ENCODE assay signal across 21 mouse cellular contexts in genomic region chr1:40222680-40223079, GRCm38 (mm10). TPM values are rescaled to one million over a fixed set of nuclear protein-coding genes. Genes with fewer than 3 reads are reported as not detected.
DNase-seq lines count a peak whose midpoint lies in the region; ATAC-seq and TF ChIP-seq lines count a peak whose summit lies in the region.
"Had no signal": no experiment of that assay in that cellular context is flagged by ENCODE, and none has a peak within 500 bp of the region (broad histone marks: within the 10 kb centered on the region; RNA-seq: fewer than 3 reads in every experiment).

No protein-coding gene starts in this region.

- ATAC-seq in kidney, embryonic 14.5 days (ENCODE audit: low FRiP score, low TSS enrichment) = 0 out of 2 replicates have a peak, but pooled peaks have one; percentile 17
- 0 out of 2 replicates have a peak, but pooled peaks have one; percentile 10 for ATAC-seq in lung, postnatal 0 days
- no peak for ATAC-seq in heart, embryonic 16.5 days (replicated peaks; ENCODE audit: extremely low read depth, insufficient read depth, low FRiP score)
- ATAC-seq in intestine, embryonic 16.5 days = no peak
- ATAC-seq: forebrain, postnatal 0 days; inflammation-experienced regulatory T-cells, adult 6 months had no signal

- H3K9me3 ChIP-seq in kidney, embryonic 14.5 days (ENCODE audit: control insufficient read depth, low read length) = peaks cover 6% of the 10 kb centered on the region; the same call in 1 of the 2 replicates
- no peaks in the 10 kb centered on the region for H3K9me3 ChIP-seq in lung, postnatal 0 days (ENCODE audit: low read length)
- H3K9me3 ChIP-seq in heart, embryonic 16.5 days (replicated peaks; ENCODE audit: control insufficient read depth, low read length) = no peaks in the 10 kb centered on the region
- H3K9me3 ChIP-seq in intestine, embryonic 16.5 days (ENCODE audit: control insufficient read depth, low read length) = no peaks in the 10 kb centered on the region
- H3K9me3 ChIP-seq: embryonic facial prominence, embryonic 15.5 days; forebrain, embryonic 10.5 days; hindbrain, embryonic 13.5 days; limb, embryonic 13.5 days; liver, embryonic 15.5 days; stomach, embryonic 15.5 days had no signal

- no peaks in the 10 kb centered on the region for H3K27me3 ChIP-seq in kidney, embryonic 14.5 days (ENCODE audit: control insufficient read depth, insufficient read depth, low read length)
- no peaks in the 10 kb centered on the region for H3K27me3 ChIP-seq in lung, postnatal 0 days (replicated peaks; ENCODE audit: insufficient read depth, low read length)
- no peaks in the 10 kb centered on the region for H3K27me3 ChIP-seq in heart, embryonic 16.5 days (ENCODE audit: control insufficient read depth, insufficient read depth, low read length)
- no peaks in the 10 kb centered on the region for H3K27me3 ChIP-seq in intestine, embryonic 16.5 days (replicated peaks; ENCODE audit: control insufficient read depth, insufficient read depth, low read length)
- H3K27me3 ChIP-seq: embryonic facial prominence, embryonic 15.5 days; hindbrain, embryonic 13.5 days; limb, embryonic 13.5 days; liver, embryonic 15.5 days; stomach, embryonic 15.5 days had no signal

- no peak overlapping the region for H3K4me2 ChIP-seq in kidney, embryonic 14.5 days (replicated peaks; ENCODE audit: low read depth, low read length)
- no peak overlapping the region for H3K4me2 ChIP-seq in lung, postnatal 0 days (replicated peaks; ENCODE audit: low read depth, low read length)
- H3K4me2 ChIP-seq in heart, embryonic 16.5 days (ENCODE audit: low read depth, low read length) = peak overlapping the region; percentile 35
- H3K4me2 ChIP-seq in intestine, embryonic 16.5 days (ENCODE audit: low read depth, low read length) = no peak overlapping the region
- H3K4me2 ChIP-seq: embryonic facial prominence, embryonic 15.5 days; hindbrain, embryonic 13.5 days; limb, embryonic 13.5 days; liver, embryonic 15.5 days; stomach, embryonic 15.5 days had no signal

- peaks cover 11% of the 10 kb centered on the region for H3K4me1 ChIP-seq in kidney, embryonic 14.5 days (ENCODE audit: control insufficient read depth, insufficient read depth, low read length)
- H3K4me1 ChIP-seq in lung, postnatal 0 days (ENCODE audit: insufficient read depth, low read depth, low read length) = peaks cover 16% of the 10 kb centered on the region; the same call in 1 of the 2 replicates
- peaks cover 23% of the 10 kb centered on the region for H3K4me1 ChIP-seq in heart, embryonic 16.5 days (ENCODE audit: control insufficient read depth, insufficient read depth, low read length)
- H3K4me1 ChIP-seq in intestine, embryonic 16.5 days (ENCODE audit: control insufficient read depth, insufficient read depth, low read length) = peaks cover 5% of the 10 kb centered on the region; the same call in 1 of the 2 replicates
- H3K4me1 ChIP-seq: forebrain, embryonic 10.5 days; hindbrain, embryonic 13.5 days had no signal

- no peak for TF ChIP-seq EP300 in lung, postnatal 0 days (IDR thresholded peaks at IDR 0.05)

- H3K27ac ChIP-seq in kidney, embryonic 14.5 days (ENCODE audit: low read depth, low read length) = no peak overlapping the region
- H3K27ac ChIP-seq in lung, postnatal 0 days (ENCODE audit: low read length) = no peak overlapping the region
- peak overlapping the region; percentile 67 for H3K27ac ChIP-seq in heart, embryonic 16.5 days (ENCODE audit: low read length)
- no peak overlapping the region for H3K27ac ChIP-seq in intestine, embryonic 16.5 days (ENCODE audit: low read length)
- H3K27ac ChIP-seq: embryonic facial prominence, embryonic 15.5 days; forebrain, embryonic 10.5 days; hindbrain, embryonic 13.5 days; layer of hippocampus, adult 2 months; limb, embryonic 13.5 days; liver, embryonic 15.5 days; stomach, embryonic 15.5 days had no signal

- no peak overlapping the region for H3K9ac ChIP-seq in kidney, embryonic 14.5 days (ENCODE audit: low read depth, low read length)
- H3K9ac ChIP-seq in lung, postnatal 0 days (replicated peaks; ENCODE audit: low read depth) = no peak overlapping the region
- no peak overlapping the region for H3K9ac ChIP-seq in heart, embryonic 16.5 days (ENCODE audit: low read length)
- no peak overlapping the region for H3K9ac ChIP-seq in intestine, embryonic 16.5 days (ENCODE audit: low read depth, low read length)
- H3K9ac ChIP-seq: embryonic facial prominence, embryonic 15.5 days; forebrain, postnatal 0 days; hindbrain, embryonic 13.5 days; limb, embryonic 13.5 days; liver, embryonic 15.5 days; stomach, embryonic 15.5 days had no signal

- 58% methylated on average over 8 of the region's 8 CpGs for WGBS in kidney, embryonic 14.5 days
- WGBS in lung, postnatal 0 days = 69% methylated on average over 8 of the region's 8 CpGs
- WGBS in heart, embryonic 16.5 days = 55% methylated on average over 8 of the region's 8 CpGs
- 76% methylated on average over 8 of the region's 8 CpGs for WGBS in intestine, embryonic 16.5 days

- DNase-seq in kidney, postnatal 10 days = no peak
- peak; percentile 42 for DNase-seq in lung, postnatal 0 days (ENCODE audit: low spot score)
- no peak for DNase-seq in lung, postnatal 4 days
- DNase-seq in spleen, postnatal 4 days (ENCODE audit: low spot score in 2 of 2) = no peak
- DNase-seq: cerebellum, adult 2 months; cerebellum, postnatal 36 days; forebrain, postnatal 0 days; layer of hippocampus, postnatal 36 days; lung, postnatal 36 days; right cerebral cortex, postnatal 25 days had no signal

- TF ChIP-seq CTCF in lung, postnatal 0 days (IDR thresholded peaks at IDR 0.05) = no peak

- no peaks in the 10 kb centered on the region for H3K36me3 ChIP-seq in kidney, embryonic 14.5 days (ENCODE audit: control insufficient read depth, insufficient read depth, low read length)
- no peaks in the 10 kb centered on the region for H3K36me3 ChIP-seq in lung, postnatal 0 days (ENCODE audit: insufficient read depth, low read length)
- H3K36me3 ChIP-seq in heart, embryonic 16.5 days (ENCODE audit: control insufficient read depth, insufficient read depth) = no peaks in the 10 kb centered on the region
- H3K36me3 ChIP-seq in intestine, embryonic 16.5 days (ENCODE audit: control insufficient read depth, insufficient read depth, low read length) = no peaks in the 10 kb centered on the region
- H3K36me3 ChIP-seq: embryonic facial prominence, embryonic 15.5 days; forebrain, embryonic 10.5 days; hindbrain, embryonic 13.5 days; limb, embryonic 13.5 days; liver, embryonic 15.5 days; stomach, embryonic 15.5 days had no signal

- H3K4me3 ChIP-seq in kidney, embryonic 14.5 days (ENCODE audit: low read length) = no peak overlapping the region
- no peak overlapping the region for H3K4me3 ChIP-seq in lung, postnatal 0 days (ENCODE audit: low read depth, low read length)
- H3K4me3 ChIP-seq in heart, embryonic 16.5 days (ENCODE audit: low read length) = no peak overlapping the region
- no peak overlapping the region for H3K4me3 ChIP-seq in intestine, embryonic 16.5 days (ENCODE audit: low read length)
- H3K4me3 ChIP-seq: embryonic facial prominence, embryonic 15.5 days; forebrain, embryonic 10.5 days; hindbrain, embryonic 13.5 days; layer of hippocampus, adult 2 months; limb, embryonic 13.5 days; liver, embryonic 15.5 days; stomach, embryonic 15.5 days had no signal

RNA-seq across cellular contexts. Expression of gene Il1r1, which starts 2.2 kb away (rescaled TPM):
- 2.5 and 4.2 TPM in 2 replicates for polyA plus RNA-seq in kidney, embryonic 14.5 days (2014; fragmentation: Nextera tagmentation; extraction: Ambion mirVana)
- 13.5 and 14.1 TPM in 2 replicates for polyA plus RNA-seq in lung, postnatal 0 days (2015; fragmentation: Nextera tagmentation; extraction: Ambion mirVana)
- polyA plus RNA-seq in heart, embryonic 16.5 days (2015; fragmentation: Nextera tagmentation; extraction: Ambion mirVana) = 7.8 and 8.1 TPM in 2 replicates
- polyA plus RNA-seq in intestine, embryonic 16.5 days (2015; fragmentation: Nextera tagmentation; extraction: Ambion mirVana) = 5.0 and 5.4 TPM in 2 replicates

Comparison
In these comparisons a context has a peak if more than half of its experiments do, and no peak if none do; other contexts are left out.
1. ATAC-seq: peak in kidney, embryonic 14.5 days (single experiment) and lung, postnatal 0 days (single experiment); none in heart, embryonic 16.5 days (single experiment) and intestine, embryonic 16.5 days (single experiment).